Mouse (Mus musculus): ENCODE measurements around the gene Rbm47. TPM values are rescaled to one million over a fixed set of nuclear protein-coding genes. Genes with fewer than 3 reads are reported as not detected.

Rbm47 gene
- polyA plus RNA-seq, 1 experiment from 2014 or later = 1.0 TPM

Small RNA genes within 50 kb of the gene (microRNA-seq; reads per million reads assigned to microRNA genes)
- gene Gm25952 = not detected

Other genes with a start within 250 kb of the Rbm47 start
- gene Chrna9, start 238.2 kb downstream of the Rbm47 start, polyA plus RNA-seq (2014; fragmentation: Nextera tagmentation; extraction: Ambion mirVana) = not detected in 2 replicates
- gene 9130230L23Rik, start 168.8 kb downstream of the Rbm47 start, polyA plus RNA-seq (2014; fragmentation: Nextera tagmentation; extraction: Ambion mirVana) = not detected in 2 replicates
- 1.4 and 1.7 TPM in 2 replicates for gene Nsun7, start 86.8 kb upstream of the Rbm47 start, polyA plus RNA-seq (2014; fragmentation: Nextera tagmentation; extraction: Ambion mirVana)

All from midbrain, embryonic 14.5 days (tissue).